Mouse (Mus musculus): ENCODE measurements at regions not wholly inside any gene's neighbourhood (a gene's known extent, or its start where the extent isn't known, plus 50 kb on each side); places are given as distances from the start of the nearest gene placed in this dataset.

- no peak for DNase-seq (ENCODE audit: low spot score)
These were observed 90.5 kb downstream of the Minar1 start for GRCm38 (mm10) chr9:89532435-89532834.

DNA sequence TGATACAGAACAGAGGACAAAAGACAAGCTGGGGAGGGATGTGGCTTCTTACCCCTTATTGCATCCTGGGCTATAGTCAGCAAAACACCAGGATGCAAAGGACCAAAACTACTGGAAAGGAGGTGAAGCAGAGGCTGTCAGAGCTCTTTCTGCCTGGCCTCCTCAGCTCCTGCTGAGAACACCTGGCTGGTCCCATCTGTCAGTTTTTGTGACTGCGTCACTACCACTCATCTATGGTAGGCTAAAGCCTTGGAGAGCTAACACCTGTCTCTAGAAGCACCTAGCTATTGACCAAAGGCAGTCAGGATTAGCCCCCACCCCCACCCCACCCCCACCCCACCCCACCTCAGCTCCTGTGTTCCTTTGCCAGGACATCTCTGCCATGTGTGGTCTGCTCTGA, 98.8 kb downstream of the Minar1 start:
- DNase-seq (ENCODE audit: low spot score), result no peak

GRCm38 (mm10) chr9:89523705-89524104, 99.2 kb downstream of the Minar1 start:
- DNase-seq (ENCODE audit: low spot score), result no peak

DNA sequence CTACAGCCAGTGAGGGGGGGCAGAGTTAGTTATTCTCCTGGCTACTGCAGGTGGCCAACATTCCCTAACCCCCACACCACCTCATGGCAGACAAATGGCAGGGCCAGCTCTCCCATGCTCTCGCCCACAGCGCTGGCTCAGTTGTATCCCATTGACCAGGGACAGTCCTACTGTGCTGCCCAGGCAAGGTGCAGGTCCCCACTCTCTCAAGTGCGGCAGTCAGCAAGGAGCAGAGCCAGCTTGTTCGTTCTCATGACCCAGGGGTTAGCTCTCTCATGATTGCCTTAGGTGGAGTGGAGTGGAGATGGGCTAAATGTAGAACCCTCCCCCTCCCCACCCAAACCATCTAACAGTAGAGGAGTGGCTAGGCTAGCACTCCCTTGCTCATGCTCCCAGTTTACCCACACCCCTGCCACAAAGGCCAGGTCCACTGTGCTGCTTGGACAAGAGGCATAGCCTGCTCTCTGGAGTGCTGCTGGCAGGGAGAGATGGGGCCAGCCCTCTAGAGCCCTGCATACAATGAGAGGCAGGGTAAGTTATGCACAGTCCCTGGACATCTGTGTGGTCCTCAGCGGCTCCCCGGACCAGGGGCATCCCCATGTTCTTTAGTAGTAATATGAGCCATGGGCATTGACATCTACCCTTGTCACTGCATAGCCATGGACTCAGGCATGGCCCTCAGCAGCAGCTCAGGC, 114.4 kb downstream of the Minar1 start:
- DNase-seq (ENCODE audit: low spot score), result no peak

DNA sequence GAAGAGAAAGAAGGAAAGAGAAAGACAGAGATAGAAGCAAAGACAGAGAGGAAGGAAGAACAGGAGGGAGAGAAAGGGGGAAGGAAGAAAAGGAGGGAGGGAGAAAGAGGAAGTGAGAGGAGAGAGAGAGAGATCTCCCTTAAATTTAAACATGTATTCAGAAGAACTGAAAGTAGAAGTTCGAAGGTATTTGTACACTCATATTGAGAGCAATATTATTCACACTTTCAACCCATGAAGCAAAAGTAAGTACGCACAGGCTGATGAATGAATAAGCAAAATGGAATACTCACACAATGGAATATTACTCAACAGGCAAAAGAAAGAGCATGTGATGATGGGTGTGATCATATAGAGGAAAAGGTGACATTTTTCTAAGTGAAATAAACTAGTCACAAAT, 120.8 kb downstream of the Minar1 start:
- no peak for DNase-seq (ENCODE audit: low spot score)

DNA sequence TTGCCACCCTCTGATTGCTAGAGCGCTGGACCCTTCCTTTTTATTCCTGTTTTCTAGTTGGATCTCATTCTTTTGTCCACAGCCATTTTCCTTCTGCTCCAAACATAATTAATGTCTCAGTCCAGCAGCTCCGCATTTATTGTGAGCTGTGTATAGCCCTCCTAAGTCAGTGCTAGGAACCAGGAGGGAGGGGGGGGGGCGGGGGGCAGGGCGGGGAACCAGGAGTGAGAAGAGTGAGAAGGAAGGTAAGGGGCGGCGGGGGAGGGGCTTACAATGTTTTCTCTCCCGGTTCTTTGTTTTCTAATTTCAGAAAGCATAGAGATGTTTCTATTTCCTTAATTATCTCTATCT, 125.6 kb downstream of the Minar1 start:
- DNase-seq (ENCODE audit: low spot score), result no peak

DNA sequence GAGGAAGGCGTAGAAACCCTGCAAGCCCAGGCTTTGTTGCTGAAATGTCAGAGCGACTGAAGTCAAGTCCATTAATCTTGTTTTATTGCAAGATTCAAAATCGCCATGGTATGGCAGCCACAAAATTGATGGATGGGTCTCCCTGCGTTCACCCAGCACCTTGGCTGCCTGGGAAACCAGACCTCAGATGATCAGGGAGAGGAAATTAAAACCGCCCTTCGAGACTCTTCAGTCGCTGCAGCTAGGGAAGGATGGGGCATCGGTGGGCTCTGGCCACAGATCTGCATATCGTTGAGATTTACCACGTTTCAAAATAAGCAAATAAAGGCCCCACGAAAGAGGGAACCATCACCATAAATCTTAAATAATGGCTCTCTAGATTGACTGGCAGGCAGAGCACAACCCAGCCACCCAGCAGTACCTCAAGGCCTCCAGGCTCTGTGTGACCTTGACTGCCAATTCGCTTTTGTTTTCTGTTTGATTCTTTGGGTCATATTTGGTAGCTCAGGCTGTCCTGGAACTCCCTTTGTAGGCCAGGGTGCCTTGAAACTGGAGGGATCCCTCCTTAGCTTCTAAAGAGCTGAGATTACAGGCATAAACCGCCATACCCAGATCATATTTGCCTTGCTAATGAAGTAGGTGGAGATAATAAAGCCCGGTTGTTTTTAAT, 126.1 kb downstream of the Minar1 start:
- DNase-seq (ENCODE audit: low spot score), result peak; percentile 31

DNA sequence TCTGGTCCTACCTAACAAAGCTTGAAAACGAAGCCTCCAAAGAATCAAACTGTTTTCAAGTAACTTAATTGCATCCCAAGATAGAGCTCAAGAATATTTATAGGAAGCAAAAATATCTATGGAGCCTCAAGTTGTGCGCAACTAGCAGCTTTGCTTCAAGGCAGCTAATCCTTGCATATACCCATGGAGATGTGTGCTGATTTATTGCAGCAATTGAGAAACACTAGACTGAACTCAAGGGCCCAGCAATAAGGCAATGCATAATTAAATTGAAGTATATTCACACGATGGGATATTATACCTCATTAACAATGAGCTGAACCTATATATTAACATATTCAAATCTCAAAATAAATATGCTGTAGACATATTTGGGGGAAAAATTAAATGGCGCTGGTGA, 135.3 kb downstream of the Minar1 start:
- no peak for DNase-seq (ENCODE audit: low spot score)

GRCm38 (mm10) chr9:89479406-89479805, 143.5 kb downstream of the Minar1 start:
- no peak for DNase-seq (ENCODE audit: low spot score)

DNA sequence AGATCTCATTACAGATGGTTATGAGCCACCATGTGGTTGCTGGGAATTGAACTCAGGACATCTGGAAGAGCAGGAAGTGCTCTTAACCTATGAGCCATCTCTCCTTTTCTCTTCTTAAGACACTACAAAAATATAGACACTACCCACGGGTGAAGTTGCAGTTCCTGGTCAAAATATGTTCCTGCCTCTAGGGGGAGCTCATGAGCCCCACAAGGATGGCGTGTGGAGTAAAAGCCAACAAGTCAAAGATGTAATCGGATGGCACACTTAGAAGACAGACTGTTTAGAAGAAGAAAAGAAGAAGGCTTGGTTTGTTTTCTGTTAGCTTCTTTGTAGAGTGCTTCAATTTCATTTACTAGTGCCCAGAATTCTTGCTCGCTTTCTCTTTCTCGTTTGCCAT, 161.7 kb downstream of the Minar1 start:
- peak; percentile 64 for DNase-seq (ENCODE audit: low spot score)

DNA sequence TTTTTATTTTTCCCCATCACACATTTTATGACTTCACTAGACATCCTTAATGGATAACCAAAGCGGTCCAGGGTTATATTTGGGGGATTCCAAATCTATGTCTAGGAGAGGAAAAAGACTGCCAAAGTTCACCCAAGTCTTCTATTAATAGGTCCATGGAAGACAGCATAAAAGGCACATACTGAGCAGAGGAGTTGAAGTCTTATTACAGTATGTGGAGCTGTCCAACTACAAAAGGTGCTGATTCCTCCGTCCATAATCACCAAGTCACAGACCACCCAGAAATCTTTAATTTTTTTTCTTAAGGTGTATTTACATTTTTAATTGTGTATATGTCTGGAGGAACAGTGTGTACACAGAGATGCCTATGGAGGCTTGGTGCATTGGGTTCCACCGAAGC, 166.3 kb downstream of the Minar1 start:
- peak; percentile 24 for DNase-seq (ENCODE audit: low spot score)

DNA sequence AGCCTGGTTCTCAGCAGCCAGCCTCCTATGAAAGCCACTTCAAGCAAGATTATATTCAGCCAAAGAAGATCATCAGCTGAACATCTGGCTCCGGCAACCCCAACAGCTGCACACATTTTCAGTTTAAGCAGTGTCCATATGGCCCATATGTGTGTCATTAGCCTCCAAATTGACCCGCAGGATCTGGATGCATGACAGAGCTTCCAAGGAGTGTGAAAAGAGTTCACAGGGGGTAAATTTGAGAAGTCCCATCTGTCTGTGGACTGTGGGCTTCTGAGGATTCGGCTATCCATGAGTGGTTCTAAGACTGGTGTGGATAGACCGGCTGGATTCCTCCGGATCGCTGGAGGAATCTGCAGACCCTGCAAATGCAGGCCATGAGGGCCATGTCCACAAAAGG, 173.3 kb downstream of the Minar1 start:
- DNase-seq (ENCODE audit: low spot score), result peak; percentile 32

All from embryo, embryonic 10 days (tissue).